Mouse (Mus musculus): Measurements from ENCODE around the gene Olfr525. TPM values are rescaled to one million over a fixed set of nuclear protein-coding genes. Genes with fewer than 3 reads are reported as not detected.

Olfr525 gene
- polyA plus RNA-seq, 1 experiment from 2014 or later: not detected

Other genes starting within 250 kb of the Olfr525 start
- 1.8 and 2.5 TPM in 2 replicates for gene Caly, start 238.3 kb upstream of the Olfr525 start, polyA plus RNA-seq (2016; fragmentation: Nextera tagmentation; extraction: Ambion mirVana)
- gene Prap1, start 227.5 kb upstream of the Olfr525 start, polyA plus RNA-seq (2016; fragmentation: Nextera tagmentation; extraction: Ambion mirVana): not detected in 2 replicates
- 21.3 and 21.8 TPM in 2 replicates for gene Fuom, start 218.4 kb upstream of the Olfr525 start, polyA plus RNA-seq (2016; fragmentation: Nextera tagmentation; extraction: Ambion mirVana)
- gene Paox, start 205.1 kb upstream of the Olfr525 start, polyA plus RNA-seq (2016; fragmentation: Nextera tagmentation; extraction: Ambion mirVana): 15.5 and 20.4 TPM in 2 replicates
- 166 and 175 TPM in 2 replicates for gene Echs1, start 204.4 kb upstream of the Olfr525 start, polyA plus RNA-seq (2016; fragmentation: Nextera tagmentation; extraction: Ambion mirVana)
- gene Mtg1, start 183.3 kb upstream of the Olfr525 start, polyA plus RNA-seq (2016; fragmentation: Nextera tagmentation; extraction: Ambion mirVana): 20.2 and 22.6 TPM in 2 replicates
- gene Sprn, start 166.0 kb upstream of the Olfr525 start, polyA plus RNA-seq (2016; fragmentation: Nextera tagmentation; extraction: Ambion mirVana): 0.10 and 0.14 TPM in 2 replicates
- not detected in 2 replicates for gene Olfr522, start 156.1 kb upstream of the Olfr525 start, polyA plus RNA-seq (2016; fragmentation: Nextera tagmentation; extraction: Ambion mirVana)
- not detected in 2 replicates for gene Olfr523, start 147.6 kb upstream of the Olfr525 start, polyA plus RNA-seq (2016; fragmentation: Nextera tagmentation; extraction: Ambion mirVana)
- gene Olfr524, start 114.9 kb upstream of the Olfr525 start, polyA plus RNA-seq (2016; fragmentation: Nextera tagmentation; extraction: Ambion mirVana): not detected in 2 replicates
- gene Cd163l1, start 102.6 kb upstream of the Olfr525 start, polyA plus RNA-seq (2016; fragmentation: Nextera tagmentation; extraction: Ambion mirVana): not detected in 2 replicates
- not detected in 2 replicates for gene 5830411N06Rik, start 73.6 kb upstream of the Olfr525 start, polyA plus RNA-seq (2016; fragmentation: Nextera tagmentation; extraction: Ambion mirVana)
- not detected in 2 replicates for gene Olfr527, start 13.2 kb downstream of the Olfr525 start, polyA plus RNA-seq (2016; fragmentation: Nextera tagmentation; extraction: Ambion mirVana)
- gene Olfr60, start 40.8 kb downstream of the Olfr525 start, polyA plus RNA-seq (2016; fragmentation: Nextera tagmentation; extraction: Ambion mirVana): not detected in 2 replicates
- gene Olfr530, start 55.5 kb downstream of the Olfr525 start, polyA plus RNA-seq (2016; fragmentation: Nextera tagmentation; extraction: Ambion mirVana): not detected in 2 replicates
- not detected in 2 replicates for gene Olfr531, start 82.1 kb downstream of the Olfr525 start, polyA plus RNA-seq (2016; fragmentation: Nextera tagmentation; extraction: Ambion mirVana)
- gene Olfr532, start 100.8 kb downstream of the Olfr525 start, polyA plus RNA-seq (2016; fragmentation: Nextera tagmentation; extraction: Ambion mirVana): not detected in 2 replicates
- not detected in 2 replicates for gene Olfr533, start 142.5 kb downstream of the Olfr525 start, polyA plus RNA-seq (2016; fragmentation: Nextera tagmentation; extraction: Ambion mirVana)
- gene Olfr535, start 163.4 kb downstream of the Olfr525 start, polyA plus RNA-seq (2016; fragmentation: Nextera tagmentation; extraction: Ambion mirVana): not detected in 2 replicates
- not detected in 2 replicates for gene Olfr536, start 186.5 kb downstream of the Olfr525 start, polyA plus RNA-seq (2016; fragmentation: Nextera tagmentation; extraction: Ambion mirVana)
- gene Olfr538, start 247.0 kb downstream of the Olfr525 start, polyA plus RNA-seq (2016; fragmentation: Nextera tagmentation; extraction: Ambion mirVana): not detected in 2 replicates